Mouse (Mus musculus) limb, embryonic 15.5 days (tissue): ENCODE measurements at regions not wholly inside any gene's neighbourhood (a gene's known extent, or its start where the extent isn't known, plus 50 kb on each side); places are given as distances from the start of the nearest gene placed in this dataset.

Experiments
- ATAC-seq: fragments of 200-750 bp; cut with Nextera tagmentation; 2 replicates; pipeline ENCODE4 v1.8.0; 2017; ENCODE audit warnings: low read depth, moderate TSS enrichment; ENCODE audit not compliant: insufficient number of reproducible peaks, low FRiP score, low TSS enrichment
- H3K27ac ChIP-seq: fragments of 300-500 bp; sonication (generic); 2 replicates; pipeline ENCODE4 v1.5.1; 2015; ENCODE audit warnings: moderate library complexity, mild to moderate bottlenecking, inconsistent platforms
- H3K27me3 ChIP-seq: fragments of 300-500 bp; sonication (generic); 2 replicates; pipeline ENCODE4 v1.6.1; 2015; ENCODE audit warnings: inconsistent platforms
- H3K36me3 ChIP-seq: fragments of 300-500 bp; sonication (generic); 2 replicates; pipeline ENCODE4 v1.6.1; 2015; ENCODE audit warnings: inconsistent platforms
- H3K4me1 ChIP-seq: fragments of 300-500 bp; sonication (generic); 2 replicates; pipeline ENCODE4 v1.6.1; 2015; ENCODE audit warnings: inconsistent platforms
- H3K4me2 ChIP-seq: fragments of 300-500 bp; sonication (generic); 2 replicates; pipeline ENCODE4 v1.6.1; 2015; ENCODE audit warnings: mild to moderate bottlenecking, inconsistent platforms
- H3K4me3 ChIP-seq: fragments of 300-500 bp; sonication (generic); 2 replicates; pipeline ENCODE4 v1.5.1; 2015; ENCODE audit warnings: mild to moderate bottlenecking, inconsistent platforms
- H3K9ac ChIP-seq: fragments of 300-500 bp; sonication (generic); 2 replicates; pipeline ENCODE4 v1.6.1; 2015; ENCODE audit warnings: inconsistent platforms
- H3K9me3 ChIP-seq: fragments of 300-500 bp; sonication (generic); 2 replicates; pipeline ENCODE4 v1.6.1; 2016; ENCODE audit warnings: inconsistent platforms
- WGBS: fragments of 180-500 bp; shearing (Covaris S2); methylation state at CpG from one replicate; pipeline ENCODE4 v1.1.7; 2015; 5-methylcytosine and 5-hydroxymethylcytosine counted together

DNA sequence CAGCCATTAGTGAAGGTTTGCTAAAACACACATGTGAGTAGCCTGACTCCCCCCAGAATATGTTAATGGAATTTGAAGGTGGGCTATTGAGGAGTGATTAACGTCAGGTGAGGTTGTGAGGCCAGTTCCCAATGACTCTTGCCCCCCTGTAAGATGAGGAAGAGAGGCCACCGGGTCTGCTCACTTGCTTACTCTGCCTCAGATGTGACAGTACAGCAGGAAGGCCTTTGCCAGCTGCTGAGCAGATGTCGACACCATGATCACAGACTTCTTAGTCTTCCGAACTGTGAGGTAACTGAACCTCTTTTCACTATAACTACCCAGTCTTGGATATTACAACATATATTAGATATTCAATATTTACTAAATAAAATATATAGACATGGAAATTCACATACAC is 127.4 kb downstream of the Kdr start:
- no peak overlapping the region for H3K4me2 ChIP-seq
- H3K27me3 ChIP-seq: no peaks in the 10 kb centered on the region
- no peak overlapping the region for H3K9ac ChIP-seq
- no peak for ATAC-seq
- no peaks in the 10 kb centered on the region for H3K9me3 ChIP-seq
- 0 out of 2 replicates have a peak, but pooled peaks cover 4% of the 10 kb centered on the region for H3K4me1 ChIP-seq
- H3K27ac ChIP-seq: no peak overlapping the region
- H3K36me3 ChIP-seq: no peaks in the 10 kb centered on the region
- 57% methylated on average over 4 of the region's 4 CpGs for WGBS
- no peak overlapping the region for H3K4me3 ChIP-seq

DNA sequence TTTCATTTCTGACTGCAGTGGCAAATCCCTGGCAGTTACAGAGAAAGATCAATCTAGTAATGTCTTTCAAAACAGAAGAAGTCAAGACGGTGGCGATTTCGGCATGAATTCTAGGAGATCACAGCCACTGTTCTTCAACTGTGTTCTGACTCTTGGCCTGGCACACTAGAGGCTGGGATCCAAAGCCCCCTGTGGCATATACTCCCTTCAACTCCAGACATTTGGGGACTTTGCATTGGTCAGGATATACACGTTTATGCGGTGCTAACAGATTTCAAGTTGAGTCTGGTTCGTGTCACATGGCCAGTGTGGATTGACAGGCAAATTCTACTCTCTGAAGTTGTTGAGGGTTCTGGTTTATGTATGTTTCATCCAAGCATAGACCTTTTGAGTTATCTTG is 130.3 kb downstream of the Kdr start:
- H3K9me3 ChIP-seq: no peaks in the 10 kb centered on the region
- no peak overlapping the region for H3K27ac ChIP-seq
- ATAC-seq: no peak
- no peak overlapping the region for H3K9ac ChIP-seq
- H3K27me3 ChIP-seq: no peaks in the 10 kb centered on the region
- no peak overlapping the region for H3K4me3 ChIP-seq
- H3K36me3 ChIP-seq: no peaks in the 10 kb centered on the region
- WGBS: 89% methylated on average over 6 of the region's 6 CpGs
- no peak overlapping the region for H3K4me2 ChIP-seq
- no peaks in the 10 kb centered on the region for H3K4me1 ChIP-seq

DNA sequence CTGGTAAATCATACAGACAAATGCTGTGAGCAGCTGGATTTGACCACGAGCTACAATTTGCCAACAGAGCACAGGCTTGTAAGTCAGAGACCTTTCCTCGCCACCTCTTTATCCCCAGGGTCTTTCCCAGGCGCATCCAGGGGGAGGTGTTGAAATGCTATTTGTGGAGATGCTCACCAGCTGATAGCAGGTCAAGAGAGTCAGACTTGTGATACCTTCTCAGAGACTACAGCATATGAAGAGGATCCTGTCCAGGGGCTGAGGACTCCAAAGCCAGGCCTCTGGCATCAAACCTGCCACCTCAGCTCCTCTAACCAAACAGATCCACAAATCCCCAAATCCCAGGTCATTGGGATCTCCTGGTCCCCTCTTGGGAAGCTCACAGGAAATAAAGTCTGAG is 130.9 kb downstream of the Kdr start:
- Histone ChIP-seq H3K4me1 (no peaks in the 10 kb centered on the region), H3K9me3 (no peaks in the 10 kb centered on the region), H3K27me3 (no peaks in the 10 kb centered on the region), H3K9ac (no peak overlapping the region), H3K27ac (no peak overlapping the region), H3K4me3 (no peak overlapping the region), H3K4me2 (no peak overlapping the region), H3K36me3 (no peaks in the 10 kb centered on the region)
- ATAC-seq: no peak
- 81% methylated on average over 3 of the region's 3 CpGs for WGBS

DNA sequence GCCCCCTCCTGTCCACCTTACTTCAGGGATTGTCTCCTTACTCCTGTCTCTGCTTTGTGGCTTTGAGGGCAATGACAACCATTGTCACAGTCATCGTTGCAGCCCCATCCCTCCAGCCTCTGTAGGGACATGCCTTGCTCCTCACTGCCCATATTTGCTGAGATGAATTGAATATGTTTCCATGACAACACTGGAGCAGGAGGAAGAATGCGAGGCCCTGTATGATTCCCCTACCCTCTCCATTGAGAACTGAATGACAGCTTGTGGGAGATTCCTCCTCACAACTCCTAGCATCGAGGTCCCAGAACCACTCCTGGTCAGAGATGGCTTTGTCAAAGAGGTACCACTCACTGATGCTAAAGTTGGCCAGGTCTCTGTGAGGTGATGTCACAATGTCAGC is 132.2 kb downstream of the Kdr start:
- Histone ChIP-seq H3K27ac (no peak overlapping the region), H3K27me3 (no peaks in the 10 kb centered on the region), H3K9ac (no peak overlapping the region), H3K36me3 (no peaks in the 10 kb centered on the region), H3K4me1 (no peaks in the 10 kb centered on the region), H3K4me3 (no peak overlapping the region), H3K4me2 (no peak overlapping the region), H3K9me3 (no peaks in the 10 kb centered on the region)
- 86% methylated on average over 3 of the region's 3 CpGs for WGBS
- no peak for ATAC-seq

DNA sequence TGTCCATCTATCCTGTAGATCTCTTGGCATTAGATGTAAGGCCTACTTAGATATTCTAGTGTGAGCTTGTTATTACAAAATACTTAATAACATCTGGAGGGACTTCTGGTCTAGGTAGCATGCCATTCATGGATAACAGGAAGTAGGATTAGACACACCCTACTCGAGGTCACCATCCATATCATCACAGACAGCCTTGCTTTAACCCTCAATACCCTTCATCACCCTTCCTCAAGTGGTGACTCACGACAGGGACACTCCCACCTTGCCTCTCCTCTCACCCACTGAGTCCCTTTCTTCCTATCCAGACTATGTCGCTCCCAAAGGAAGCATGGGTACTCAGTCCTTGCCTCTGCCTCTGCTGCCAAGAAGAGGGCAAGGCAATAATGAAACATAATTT is 134.5 kb downstream of the Kdr start:
- no peaks in the 10 kb centered on the region for H3K27me3 ChIP-seq
- WGBS: 58% methylated on average over 3 of the region's 3 CpGs
- H3K27ac ChIP-seq: no peak overlapping the region
- no peak for ATAC-seq
- H3K4me2 ChIP-seq: no peak overlapping the region
- no peaks in the 10 kb centered on the region for H3K9me3 ChIP-seq
- H3K4me3 ChIP-seq: no peak overlapping the region
- H3K9ac ChIP-seq: no peak overlapping the region
- H3K4me1 ChIP-seq: no peaks in the 10 kb centered on the region
- no peaks in the 10 kb centered on the region for H3K36me3 ChIP-seq

DNA sequence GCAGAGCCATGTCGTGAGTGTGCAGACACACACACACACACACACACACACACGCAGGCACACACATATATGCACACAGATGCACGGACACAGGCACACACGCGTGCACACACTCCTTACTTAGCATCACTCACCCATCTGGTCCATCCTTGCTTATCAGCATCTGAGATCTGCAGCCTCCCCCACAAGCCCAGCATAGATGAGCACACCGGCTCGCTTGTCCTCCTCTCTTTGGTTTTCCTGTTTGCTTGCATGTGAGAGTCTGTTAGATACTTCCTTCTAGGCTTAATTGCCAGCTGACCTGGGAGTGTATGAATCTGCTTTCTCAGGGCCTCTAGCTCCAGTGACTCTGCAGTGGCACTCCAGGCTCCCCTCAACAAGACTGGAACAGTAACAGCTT is 137.8 kb downstream of the Kdr start:
- no peak overlapping the region for H3K4me3 ChIP-seq
- no peak overlapping the region for H3K4me2 ChIP-seq
- no peak overlapping the region for H3K27ac ChIP-seq
- no peak for ATAC-seq
- H3K9me3 ChIP-seq: no peaks in the 10 kb centered on the region
- H3K9ac ChIP-seq: no peak overlapping the region
- no peaks in the 10 kb centered on the region for H3K27me3 ChIP-seq
- H3K36me3 ChIP-seq: no peaks in the 10 kb centered on the region
- peaks cover 7% of the 10 kb centered on the region; the same call in 1 of the 2 replicates for H3K4me1 ChIP-seq
- 80% methylated on average over 7 of the region's 7 CpGs for WGBS

DNA sequence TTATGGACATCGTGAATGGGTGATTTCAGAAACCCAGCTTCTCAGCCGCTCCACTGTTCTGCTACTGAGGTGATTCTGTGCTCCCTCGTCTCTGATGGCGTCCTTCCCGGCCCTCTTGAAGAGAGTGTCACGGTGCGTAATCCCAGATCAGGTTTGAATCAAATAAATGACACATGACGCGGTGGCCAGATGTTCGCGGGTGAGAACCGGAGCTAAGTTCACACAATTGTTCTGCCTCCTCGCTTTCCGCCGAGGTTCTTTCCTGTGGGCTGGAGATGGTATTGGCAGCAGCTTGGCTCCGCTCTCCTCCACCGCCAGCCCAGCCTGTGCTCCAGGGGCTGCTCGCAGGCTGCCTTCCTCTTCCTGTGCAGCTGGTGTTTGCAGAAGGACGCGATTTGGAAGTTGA is 142.7 kb downstream of the Kdr start:
- peak overlapping the region; percentile 16 for H3K4me3 ChIP-seq
- H3K4me1 ChIP-seq: peaks cover 18% of the 10 kb centered on the region; the same call in 1 of the 2 replicates
- no peaks in the 10 kb centered on the region for H3K27me3 ChIP-seq
- peak overlapping the region; percentile 41 for H3K4me2 ChIP-seq
- no peak for ATAC-seq
- no peaks in the 10 kb centered on the region for H3K36me3 ChIP-seq
- no peak overlapping the region for H3K9ac ChIP-seq
- peak overlapping the region; percentile 61; the same call in 1 of the 2 replicates for H3K27ac ChIP-seq
- WGBS: 40% methylated on average over 20 of the region's 20 CpGs
- no peaks in the 10 kb centered on the region for H3K9me3 ChIP-seq

DNA sequence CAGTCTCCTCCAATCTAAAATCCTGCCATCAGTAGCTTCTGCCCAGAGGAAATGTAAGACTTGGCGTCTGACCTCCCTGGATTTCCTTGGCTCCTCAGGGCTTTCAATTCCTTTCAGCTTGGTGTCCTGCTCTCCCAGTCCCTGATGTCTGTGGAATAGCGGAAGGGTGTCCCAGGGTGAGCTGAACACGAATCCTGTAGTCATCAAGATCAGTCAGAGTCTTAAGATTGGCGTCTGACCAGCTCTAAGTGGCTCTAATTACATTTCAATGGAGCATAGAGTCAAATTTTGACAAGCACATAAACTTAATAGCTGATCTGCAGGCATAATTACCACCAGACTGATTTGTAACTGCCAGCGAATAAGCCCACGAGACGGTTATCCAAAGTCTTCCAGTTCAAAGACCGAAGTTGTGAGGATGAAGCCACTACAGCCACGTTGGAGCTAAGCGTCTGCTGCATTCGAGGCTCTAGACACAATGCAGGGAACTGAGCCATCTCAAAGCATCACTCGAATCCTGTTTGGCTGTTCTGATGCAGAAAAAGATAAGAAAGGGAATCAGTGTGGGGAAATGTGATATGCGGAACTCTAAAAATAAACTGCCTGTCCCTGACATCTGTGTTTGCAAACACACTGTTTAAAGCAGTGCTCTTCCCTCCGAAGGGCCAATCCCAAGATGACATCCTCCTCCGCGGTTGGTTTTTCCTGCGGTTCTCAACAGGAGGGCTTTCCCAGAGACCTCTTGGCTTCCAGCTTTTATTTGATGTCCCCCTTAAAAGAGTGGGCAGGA is 143.3 kb downstream of the Kdr start:
- Histone ChIP-seq H3K27ac (peak overlapping the region; percentile 61; the same call in 1 of the 2 replicates), H3K9ac (no peak overlapping the region), H3K36me3 (no peaks in the 10 kb centered on the region), H3K27me3 (no peaks in the 10 kb centered on the region), H3K4me3 (peak overlapping the region; percentile 16), H3K9me3 (no peaks in the 10 kb centered on the region), H3K4me2 (peak overlapping the region; percentile 41), H3K4me1 (peaks cover 18% of the 10 kb centered on the region; the same call in 1 of the 2 replicates)
- no peak for ATAC-seq
- WGBS: 36% methylated on average over 17 of the region's 17 CpGs

DNA sequence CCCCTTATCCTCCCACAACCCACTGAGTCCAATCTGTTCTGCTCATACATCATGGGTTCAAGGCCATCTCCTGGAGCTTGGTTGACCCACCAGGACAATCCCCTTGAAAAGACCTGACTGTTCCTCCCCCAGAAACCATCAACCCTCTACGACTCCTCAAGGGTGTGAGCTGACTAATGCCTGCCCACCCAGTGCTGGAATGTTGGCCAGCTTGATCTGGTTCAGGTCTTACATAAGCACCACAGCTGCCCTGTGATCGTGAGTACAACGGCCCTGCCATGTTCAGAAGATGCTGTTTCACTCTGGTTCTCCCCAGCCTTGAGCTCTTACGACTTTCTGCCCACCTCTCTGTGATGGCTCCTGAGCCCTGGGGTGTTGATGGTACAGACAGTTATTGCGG is 145.9 kb downstream of the Kdr start:
- H3K9ac ChIP-seq: no peak overlapping the region
- H3K4me2 ChIP-seq: no peak overlapping the region
- 70% methylated on average over 5 of the region's 5 CpGs for WGBS
- H3K4me1 ChIP-seq: peaks cover 18% of the 10 kb centered on the region; the same call in 1 of the 2 replicates
- no peaks in the 10 kb centered on the region for H3K27me3 ChIP-seq
- no peak overlapping the region for H3K27ac ChIP-seq
- ATAC-seq: no peak
- no peaks in the 10 kb centered on the region for H3K36me3 ChIP-seq
- no peak overlapping the region for H3K4me3 ChIP-seq
- no peaks in the 10 kb centered on the region for H3K9me3 ChIP-seq

DNA sequence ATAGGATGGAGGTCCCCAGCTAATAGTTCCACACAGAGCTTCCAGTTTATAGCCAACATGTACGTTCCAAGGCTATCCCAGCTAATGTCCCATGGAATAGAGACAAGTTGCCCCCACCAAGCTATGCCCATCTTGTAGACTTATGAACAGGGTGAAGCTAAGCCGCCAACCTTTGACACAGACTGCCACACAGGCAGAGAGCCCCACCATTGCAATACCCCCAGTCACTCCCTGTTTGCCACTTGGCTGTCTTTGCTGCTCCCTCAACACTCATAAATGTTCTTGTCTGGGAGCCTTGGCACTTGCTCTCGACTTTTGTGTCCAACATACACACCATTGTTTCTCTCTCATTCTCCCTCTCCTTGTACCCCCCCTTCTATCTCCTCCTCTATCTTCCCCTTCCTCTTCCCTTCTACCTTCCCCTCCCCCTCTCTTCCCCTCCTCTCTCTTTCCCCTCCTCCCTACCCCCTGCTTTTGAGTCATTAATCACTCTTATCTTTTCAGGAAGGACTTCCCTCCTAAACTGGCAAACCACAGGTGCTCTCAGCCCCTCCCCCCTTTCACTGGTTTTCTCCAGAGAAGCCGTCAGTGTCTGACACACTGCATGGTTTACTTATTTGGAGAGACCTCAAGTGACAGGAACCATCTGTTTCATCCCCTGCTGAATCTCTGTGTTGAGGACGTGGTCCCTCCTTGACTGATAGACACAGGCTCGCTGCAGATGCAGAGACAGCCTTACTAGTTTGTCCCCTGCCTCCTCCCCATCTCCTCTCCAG is 148.2 kb downstream of the Kdr start:
- Histone ChIP-seq H3K27me3 (no peaks in the 10 kb centered on the region), H3K9me3 (no peaks in the 10 kb centered on the region), H3K27ac (no peak overlapping the region), H3K9ac (no peak overlapping the region), H3K36me3 (no peaks in the 10 kb centered on the region), H3K4me1 (peaks cover 7% of the 10 kb centered on the region; the same call in 1 of the 2 replicates), H3K4me3 (no peak overlapping the region), H3K4me2 (no peak overlapping the region)
- no peak for ATAC-seq
- 44% methylated on average over 6 of the region's 6 CpGs for WGBS

DNA sequence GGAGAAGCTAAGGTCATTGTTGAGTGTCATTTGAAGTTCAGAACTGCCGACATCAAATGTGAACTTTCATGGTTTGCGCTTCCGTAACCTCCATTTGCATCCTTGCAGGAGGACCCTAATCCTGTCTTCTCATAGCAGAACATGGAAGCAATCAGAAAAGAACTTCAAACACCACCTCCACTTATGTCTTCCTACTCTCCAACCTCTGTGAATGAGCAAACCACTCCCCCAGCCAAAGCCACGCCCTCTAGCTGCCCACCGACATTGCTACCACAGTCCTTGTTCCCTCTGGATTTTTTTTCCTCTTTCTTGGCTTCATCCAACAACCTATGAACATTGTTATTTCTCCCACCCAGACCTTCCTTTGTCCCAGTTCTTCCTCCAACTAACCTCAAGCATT is 149.9 kb downstream of the Kdr start:
- no peaks in the 10 kb centered on the region for H3K36me3 ChIP-seq
- H3K9me3 ChIP-seq: no peaks in the 10 kb centered on the region
- H3K9ac ChIP-seq: no peak overlapping the region
- H3K4me2 ChIP-seq: no peak overlapping the region
- H3K27ac ChIP-seq: no peak overlapping the region
- H3K27me3 ChIP-seq: no peaks in the 10 kb centered on the region
- H3K4me1 ChIP-seq: no peaks in the 10 kb centered on the region
- ATAC-seq: no peak
- WGBS: 88% methylated on average over 5 of the region's 5 CpGs
- H3K4me3 ChIP-seq: no peak overlapping the region
